Mouse (Mus musculus): ENCODE results near the gene Tenm2. TPM values are rescaled to one million over a fixed set of nuclear protein-coding genes. Genes with fewer than 3 reads are reported as not detected.

Tenm2 gene
- polyA plus RNA-seq, 1 experiment from 2014 or later: 0.03 TPM

GRCm38 (mm10) chr11:36415244-36415643 lies 820.5 kb downstream of the Tenm2 start:
- ATAC-seq (ENCODE audit: insufficient read depth): no peak
- Histone ChIP-seq H3K27me3 (no peaks in the 10 kb centered on the region), H3K4me3 (replicated peaks) (no peak overlapping the region), H3K36me3 (replicated peaks) (no peaks in the 10 kb centered on the region), H3K9ac (no peak overlapping the region), H3K27ac (replicated peaks) (no peak overlapping the region), H3K9me3 (replicated peaks) (no peaks in the 10 kb centered on the region), H3K4me2 (no peak overlapping the region), H3K4me1 (replicated peaks) (no peaks in the 10 kb centered on the region)
- WGBS (ENCODE audit: insufficient replicate concordance): 56% methylated on average over 7 of the region's 7 CpGs

DNA sequence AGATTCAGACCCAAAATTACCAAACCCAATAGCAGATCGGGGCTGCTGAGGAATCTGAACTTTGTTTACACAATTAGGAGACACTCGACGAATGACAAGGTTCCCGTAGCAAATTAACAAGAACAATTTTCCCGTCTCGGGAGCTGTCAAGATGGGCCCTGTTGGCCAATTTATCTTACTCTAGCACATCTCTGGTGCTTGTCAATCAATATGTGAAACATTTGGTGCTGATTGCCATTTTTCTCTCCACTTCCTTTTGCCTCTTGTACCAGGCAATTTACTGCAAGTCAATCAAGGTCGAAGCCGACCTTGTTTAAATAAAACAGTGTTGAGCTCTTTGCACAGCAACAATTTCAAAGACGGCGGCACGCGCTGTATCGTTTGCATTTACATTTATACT lies 824.9 kb downstream of the Tenm2 start:
- Histone ChIP-seq H3K9me3 (replicated peaks) (no peaks in the 10 kb centered on the region), H3K4me3 (replicated peaks) (no peak overlapping the region), H3K27ac (replicated peaks) (no peak overlapping the region), H3K4me1 (replicated peaks) (no peaks in the 10 kb centered on the region), H3K9ac (no peak overlapping the region), H3K36me3 (replicated peaks) (no peaks in the 10 kb centered on the region), H3K4me2 (no peak overlapping the region), H3K27me3 (no peaks in the 10 kb centered on the region)
- 62% methylated on average over 13 of the region's 13 CpGs for WGBS (ENCODE audit: insufficient replicate concordance)
- ATAC-seq (ENCODE audit: insufficient read depth): no peak

DNA sequence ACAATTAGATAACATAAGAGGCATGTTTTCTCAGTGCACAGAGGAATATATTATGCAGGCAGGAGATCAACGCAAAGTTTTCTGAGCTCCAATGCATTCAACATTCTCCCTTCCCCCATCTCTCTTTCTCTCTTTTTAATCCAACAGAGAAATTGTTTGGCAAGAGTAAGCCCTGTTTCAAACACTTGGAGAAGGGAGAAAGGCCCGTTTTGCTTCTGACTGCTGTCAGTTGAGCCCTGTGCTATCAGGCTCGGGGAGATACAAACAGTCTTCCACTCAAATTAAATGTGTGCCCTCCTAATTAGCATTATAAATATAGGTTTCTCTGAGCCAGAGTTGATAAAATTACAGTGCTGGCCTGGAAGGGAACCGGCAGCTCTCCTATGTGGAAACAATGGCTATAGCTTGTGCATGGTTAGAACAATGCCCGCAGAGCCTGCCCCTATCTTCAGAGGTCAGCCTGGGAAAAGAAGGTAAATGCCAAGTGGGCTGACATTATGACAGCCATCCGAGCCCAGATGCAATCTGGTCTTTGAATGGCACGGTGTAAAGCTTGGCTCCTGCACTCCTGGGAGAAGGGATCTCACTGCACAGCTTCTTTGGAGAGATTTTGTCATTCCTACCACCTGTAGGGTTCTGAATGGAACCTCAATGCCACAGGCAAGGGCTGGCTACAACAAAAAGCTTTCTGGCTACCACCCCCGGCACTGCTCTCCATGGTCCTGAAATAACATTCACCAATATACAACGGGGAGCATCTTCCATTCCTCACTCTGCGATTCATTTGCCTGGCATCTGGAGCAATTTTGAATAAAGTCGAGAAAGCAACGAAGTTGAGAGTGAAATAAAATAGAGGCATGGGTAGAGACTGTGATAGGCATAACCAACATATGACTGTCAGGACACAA lies 839.7 kb downstream of the Tenm2 start:
- H3K4me2 ChIP-seq: no peak overlapping the region
- no peaks in the 10 kb centered on the region for H3K9me3 ChIP-seq (replicated peaks)
- H3K9ac ChIP-seq: no peak overlapping the region
- ATAC-seq (ENCODE audit: insufficient read depth): no peak
- 36% methylated on average over 12 of the region's 12 CpGs for WGBS (ENCODE audit: insufficient replicate concordance)
- H3K27ac ChIP-seq (replicated peaks): no peak overlapping the region
- H3K27me3 ChIP-seq: no peaks in the 10 kb centered on the region
- no peak overlapping the region for H3K4me3 ChIP-seq (replicated peaks)
- H3K36me3 ChIP-seq (replicated peaks): no peaks in the 10 kb centered on the region
- H3K4me1 ChIP-seq (replicated peaks): no peaks in the 10 kb centered on the region

GRCm38 (mm10) chr11:36384696-36385095 lies 851.1 kb downstream of the Tenm2 start:
- 81% methylated on average over 5 of the region's 5 CpGs for WGBS (ENCODE audit: insufficient replicate concordance)
- no peaks in the 10 kb centered on the region for H3K9me3 ChIP-seq (replicated peaks)
- H3K4me2 ChIP-seq: no peak overlapping the region
- H3K4me1 ChIP-seq (replicated peaks): no peaks in the 10 kb centered on the region
- H3K9ac ChIP-seq: no peak overlapping the region
- no peak overlapping the region for H3K27ac ChIP-seq (replicated peaks)
- H3K36me3 ChIP-seq (replicated peaks): no peaks in the 10 kb centered on the region
- no peak overlapping the region for H3K4me3 ChIP-seq (replicated peaks)
- no peaks in the 10 kb centered on the region for H3K27me3 ChIP-seq
- ATAC-seq (ENCODE audit: insufficient read depth): no peak

- Histone ChIP-seq H3K36me3 (replicated peaks) (no peaks in the 10 kb centered on the region), H3K9me3 (replicated peaks) (no peaks in the 10 kb centered on the region), H3K4me2 (no peak overlapping the region), H3K9ac (no peak overlapping the region), H3K4me3 (replicated peaks) (no peak overlapping the region), H3K4me1 (replicated peaks) (no peaks in the 10 kb centered on the region), H3K27ac (replicated peaks) (no peak overlapping the region), H3K27me3 (no peaks in the 10 kb centered on the region)
- WGBS (ENCODE audit: insufficient replicate concordance): 59% methylated on average over 7 of the region's 7 CpGs
- ATAC-seq (ENCODE audit: insufficient read depth): no peak
Measured at GRCm38 (mm10) chr11:36371814-36372213, 864.0 kb downstream of the Tenm2 start.

GRCm38 (mm10) chr11:36365067-36365466 lies 870.7 kb downstream of the Tenm2 start:
- H3K27ac ChIP-seq (replicated peaks): no peak overlapping the region
- no peak overlapping the region for H3K4me3 ChIP-seq (replicated peaks)
- H3K4me2 ChIP-seq: no peak overlapping the region
- no peaks in the 10 kb centered on the region for H3K9me3 ChIP-seq (replicated peaks)
- H3K9ac ChIP-seq: no peak overlapping the region
- H3K27me3 ChIP-seq: no peaks in the 10 kb centered on the region
- H3K36me3 ChIP-seq (replicated peaks): no peaks in the 10 kb centered on the region
- WGBS (ENCODE audit: insufficient replicate concordance): 75% methylated on average over 5 of the region's 5 CpGs
- ATAC-seq (ENCODE audit: insufficient read depth): no peak
- H3K4me1 ChIP-seq (replicated peaks): no peaks in the 10 kb centered on the region

- Histone ChIP-seq H3K4me3 (replicated peaks) (no peak overlapping the region), H3K27ac (replicated peaks) (no peak overlapping the region), H3K9me3 (replicated peaks) (no peaks in the 10 kb centered on the region), H3K36me3 (replicated peaks) (no peaks in the 10 kb centered on the region), H3K27me3 (no peaks in the 10 kb centered on the region), H3K4me1 (replicated peaks) (no peaks in the 10 kb centered on the region), H3K4me2 (no peak overlapping the region), H3K9ac (no peak overlapping the region)
- no peak for ATAC-seq (ENCODE audit: insufficient read depth)
- 51% methylated on average over 9 of the region's 9 CpGs for WGBS (ENCODE audit: insufficient replicate concordance)
Measured at GRCm38 (mm10) chr11:36364441-36364840, 871.3 kb downstream of the Tenm2 start.

DNA sequence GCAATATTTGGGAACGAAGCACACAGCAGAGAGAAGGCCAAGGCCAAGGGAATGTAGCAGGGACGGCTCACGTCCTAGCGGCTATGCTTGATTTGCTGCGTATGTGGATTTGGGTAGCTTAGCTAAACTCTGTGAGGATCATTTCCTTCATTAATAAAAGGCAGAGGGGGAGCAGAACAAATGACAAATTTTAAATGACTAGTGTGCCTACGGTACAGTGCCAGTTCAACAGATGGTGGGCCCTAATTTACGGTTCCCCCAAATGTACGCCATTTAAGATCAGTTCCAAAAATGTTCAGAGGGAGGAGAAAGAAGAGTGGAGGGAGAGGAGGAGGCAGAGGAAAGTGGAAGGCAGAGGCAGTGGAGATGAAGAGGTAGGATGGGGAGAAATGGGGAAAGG lies 873.2 kb downstream of the Tenm2 start:
- no peaks in the 10 kb centered on the region for H3K9me3 ChIP-seq (replicated peaks)
- H3K9ac ChIP-seq: no peak overlapping the region
- WGBS (ENCODE audit: insufficient replicate concordance): 76% methylated on average over 8 of the region's 8 CpGs
- H3K27ac ChIP-seq (replicated peaks): no peak overlapping the region
- H3K36me3 ChIP-seq (replicated peaks): no peaks in the 10 kb centered on the region
- H3K4me2 ChIP-seq: no peak overlapping the region
- H3K27me3 ChIP-seq: no peaks in the 10 kb centered on the region
- no peaks in the 10 kb centered on the region for H3K4me1 ChIP-seq (replicated peaks)
- ATAC-seq (ENCODE audit: insufficient read depth): no peak
- H3K4me3 ChIP-seq (replicated peaks): no peak overlapping the region

GRCm38 (mm10) chr11:36353252-36353651 lies 882.5 kb downstream of the Tenm2 start:
- no peak overlapping the region for H3K9ac ChIP-seq
- H3K4me1 ChIP-seq (replicated peaks): no peaks in the 10 kb centered on the region
- H3K36me3 ChIP-seq (replicated peaks): no peaks in the 10 kb centered on the region
- no peak overlapping the region for H3K4me2 ChIP-seq
- no peaks in the 10 kb centered on the region for H3K9me3 ChIP-seq (replicated peaks)
- no peak overlapping the region for H3K4me3 ChIP-seq (replicated peaks)
- H3K27me3 ChIP-seq: no peaks in the 10 kb centered on the region
- no peak overlapping the region for H3K27ac ChIP-seq (replicated peaks)
- ATAC-seq (ENCODE audit: insufficient read depth): no peak
- 59% methylated on average over 1 of the region's 1 CpGs for WGBS (ENCODE audit: insufficient replicate concordance)

GRCm38 (mm10) chr11:36351752-36352151 lies 884.0 kb downstream of the Tenm2 start:
- 49% methylated on average over 6 of the region's 6 CpGs for WGBS (ENCODE audit: insufficient replicate concordance)
- no peak for ATAC-seq (ENCODE audit: insufficient read depth)
- H3K9me3 ChIP-seq (replicated peaks): no peaks in the 10 kb centered on the region

GRCm38 (mm10) chr11:36351341-36351740 lies 884.4 kb downstream of the Tenm2 start:
- H3K27me3 ChIP-seq: no peaks in the 10 kb centered on the region
- no peak overlapping the region for H3K9ac ChIP-seq
- no peaks in the 10 kb centered on the region for H3K9me3 ChIP-seq (replicated peaks)
- H3K4me3 ChIP-seq (replicated peaks): no peak overlapping the region
- H3K4me2 ChIP-seq: no peak overlapping the region
- 54% methylated on average over 6 of the region's 6 CpGs for WGBS (ENCODE audit: insufficient replicate concordance)
- H3K4me1 ChIP-seq (replicated peaks): no peaks in the 10 kb centered on the region
- no peaks in the 10 kb centered on the region for H3K36me3 ChIP-seq (replicated peaks)
- ATAC-seq (ENCODE audit: insufficient read depth): no peak
- no peak overlapping the region for H3K27ac ChIP-seq (replicated peaks)

More at GRCm38 (mm10) chr11:36351752-36352151, 884.0 kb downstream of the Tenm2 start:
- Histone ChIP-seq H3K4me2 (no peak overlapping the region), H3K4me3 (replicated peaks) (no peak overlapping the region), H3K27me3 (no peaks in the 10 kb centered on the region), H3K36me3 (replicated peaks) (no peaks in the 10 kb centered on the region), H3K9ac (no peak overlapping the region), H3K27ac (replicated peaks) (no peak overlapping the region), H3K4me1 (replicated peaks) (no peaks in the 10 kb centered on the region)

DNA sequence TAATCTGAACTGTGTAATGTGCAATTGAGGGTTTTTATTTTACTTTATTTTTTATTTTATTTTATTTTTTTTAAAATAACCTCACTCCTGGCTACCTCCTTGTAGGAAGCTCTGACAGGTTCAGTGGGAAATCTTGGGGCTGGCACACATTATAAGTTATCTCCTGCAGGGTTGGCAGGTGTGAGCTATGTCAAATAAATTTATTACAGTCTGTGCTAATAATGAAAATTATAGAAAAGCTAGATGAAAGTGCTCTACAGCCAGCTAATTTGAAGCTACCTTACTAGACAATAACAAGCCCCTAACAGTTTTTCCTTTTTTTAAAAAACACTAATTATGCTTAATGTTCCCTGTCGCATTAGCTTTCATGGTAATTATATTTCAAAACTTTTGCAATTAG lies 885.5 kb downstream of the Tenm2 start:
- no peaks in the 10 kb centered on the region for H3K4me1 ChIP-seq (replicated peaks)
- WGBS (ENCODE audit: insufficient replicate concordance): 62% methylated on average over 1 of the region's 1 CpGs
- H3K27ac ChIP-seq (replicated peaks): no peak overlapping the region
- no peaks in the 10 kb centered on the region for H3K9me3 ChIP-seq (replicated peaks)
- no peak overlapping the region for H3K4me3 ChIP-seq (replicated peaks)
- H3K4me2 ChIP-seq: no peak overlapping the region
- no peak overlapping the region for H3K9ac ChIP-seq
- no peaks in the 10 kb centered on the region for H3K27me3 ChIP-seq
- H3K36me3 ChIP-seq (replicated peaks): no peaks in the 10 kb centered on the region
- no peak for ATAC-seq (ENCODE audit: insufficient read depth)
